Mouse (Mus musculus): Measurements from ENCODE around the gene Grm2.
A peak's percentile ranks its signal among the peaks of the same experiment; 100 is the strongest.

DNA sequence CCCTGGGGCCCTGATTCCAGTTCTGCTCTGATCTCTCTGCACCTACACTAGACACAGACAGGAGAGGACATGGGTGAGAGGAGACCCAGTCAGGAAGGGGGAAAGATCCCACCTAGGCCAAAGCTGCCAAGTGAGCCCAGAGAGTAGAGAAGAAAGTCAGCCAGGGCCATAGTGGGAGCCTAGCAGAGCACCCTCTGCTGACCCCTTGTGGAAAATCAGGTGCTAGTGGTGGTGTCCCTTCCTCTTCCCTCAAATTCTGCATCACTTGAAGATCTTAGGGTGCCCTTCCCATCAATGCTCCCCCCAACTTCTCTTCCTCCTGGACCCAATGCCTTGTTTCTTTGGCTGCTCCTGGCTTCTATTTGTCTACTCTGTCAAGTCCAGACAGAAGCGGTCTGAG, 3.2 kb downstream of the Grm2 start:
- TF ChIP-seq POLR2A (IDR thresholded peaks at IDR 0.05; ENCODE audit: borderline replicate concordance, control insufficient read depth, low read depth, low read length) (no peak), CTCF (IDR thresholded peaks at IDR 0.05; ENCODE audit: control insufficient read depth, insufficient read depth, low read length) (peak; percentile 15; the same call in 1 of the 2 replicates)

Measured in bone marrow, adult 2 months (tissue).